ENCODE assay signal across 8 mouse cellular contexts in genomic region chr7:65861591-65862472, GRCm38 (mm10). TPM values are rescaled to one million over a fixed set of nuclear protein-coding genes. Genes with fewer than 3 reads are reported as not detected.
DNase-seq lines count a peak whose midpoint lies in the region; ATAC-seq and TF ChIP-seq lines count a peak whose summit lies in the region.

Gene Pcsk6 (plus strand): TSS chr7:65861734.

- H3K9ac ChIP-seq in hindbrain, embryonic 14.5 days, result peak within 1 kb of the TSS; percentile 60

- H3K4me3 ChIP-seq in cerebellum, adult 2 months (replicated peaks; ENCODE audit: insufficient read depth, low read depth, low read length), result peak within 1 kb of the TSS; percentile 37
- H3K4me3 ChIP-seq in brown adipose tissue, adult 24 weeks (ENCODE audit: insufficient read depth, low read depth, low read length), result peak within 1 kb of the TSS; percentile 84
- H3K4me3 ChIP-seq in hindbrain, embryonic 14.5 days (replicated peaks; ENCODE audit: low read length), result peak within 1 kb of the TSS; percentile 60
- H3K4me3 ChIP-seq in midbrain, embryonic 10.5 days, result peak within 1 kb of the TSS; percentile 71

- no peaks in the 10 kb centered on the region for H3K9me3 ChIP-seq in hindbrain, embryonic 14.5 days (ENCODE audit: control insufficient read depth, low read length)
- H3K9me3 ChIP-seq in midbrain, embryonic 10.5 days (replicated peaks), result no peaks in the 10 kb centered on the region

- 1% methylated on average over 91 of the region's 111 CpGs for WGBS in cerebellum, adult 2 months
- 0% methylated on average over 56 of the region's 111 CpGs for WGBS in hindbrain, embryonic 14.5 days
- 10% methylated on average over 108 of the region's 111 CpGs for WGBS in midbrain, embryonic 10.5 days

- ATAC-seq in hindbrain, embryonic 14.5 days (ENCODE audit: low FRiP score), result peak; percentile 69

- intact Hi-C loops in left cerebral cortex, postnatal 25 days (cut with DNase I), result no loop called here

- no peaks in the 10 kb centered on the region for H3K36me3 ChIP-seq in hindbrain, embryonic 14.5 days (replicated peaks; ENCODE audit: control insufficient read depth, insufficient read depth)
- no peaks in the 10 kb centered on the region for H3K36me3 ChIP-seq in midbrain, embryonic 10.5 days

- H3K4me2 ChIP-seq in hindbrain, embryonic 14.5 days (replicated peaks), result peak within 1 kb of the TSS; percentile 98

- TF ChIP-seq CTCF in cerebellum, adult 2 months (IDR thresholded peaks at IDR 0.05; ENCODE audit: borderline replicate concordance, insufficient read depth, low read depth, low read length), result no peak

- H3K27ac ChIP-seq in cerebellum, adult 2 months (ENCODE audit: insufficient read depth, low read length), result no peak within 1 kb of the TSS
- peak within 1 kb of the TSS; percentile 19 for H3K27ac ChIP-seq in brown adipose tissue, adult 24 weeks (replicated peaks; ENCODE audit: low read depth, low read length)
- H3K27ac ChIP-seq in hindbrain, embryonic 14.5 days, result no peak within 1 kb of the TSS
- H3K27ac ChIP-seq in midbrain, embryonic 10.5 days (replicated peaks), result peak within 1 kb of the TSS; percentile 83

- H3K4me1 ChIP-seq in cerebellum, adult 2 months (ENCODE audit: control insufficient read depth, insufficient read depth, low read length), result no peaks in the 10 kb centered on the region
- peaks cover 6% of the 10 kb centered on the region; the same call in 1 of the 2 replicates for H3K4me1 ChIP-seq in brown adipose tissue, adult 24 weeks (ENCODE audit: control insufficient read depth, insufficient read depth, insufficient read length, low read length)
- peaks cover 11% of the 10 kb centered on the region; the same call in 1 of the 2 replicates for H3K4me1 ChIP-seq in hindbrain, embryonic 14.5 days (replicated peaks; ENCODE audit: control insufficient read depth, insufficient read depth, low read length)
- H3K4me1 ChIP-seq in midbrain, embryonic 10.5 days, result peaks cover 29% of the 10 kb centered on the region

- peaks cover 4% of the 10 kb centered on the region; the same call in 1 of the 2 replicates for H3K27me3 ChIP-seq in cerebellum, adult 2 months (ENCODE audit: control insufficient read depth, insufficient read depth, low read length)
- peaks cover 48% of the 10 kb centered on the region for H3K27me3 ChIP-seq in hindbrain, embryonic 14.5 days (ENCODE audit: control insufficient read depth, insufficient read depth, low read length)
- peaks cover 66% of the 10 kb centered on the region for H3K27me3 ChIP-seq in midbrain, embryonic 10.5 days (ENCODE audit: low read depth, poor library complexity, severe bottlenecking)

- DNase-seq in cerebellum, adult 2 months, result peak; percentile 24 to 35
- no peak for DNase-seq in cerebellum, postnatal 36 days
- peak; percentile 58 for DNase-seq in gastrocnemius, postnatal 10 days
- DNase-seq in hindbrain, embryonic 14.5 days (ENCODE audit: low spot score), result peak; percentile 58
- peak; percentile 20 to 28 for DNase-seq in left cerebral cortex, postnatal 25 days (ENCODE audit: low spot score in 2 of 2)
- peak; percentile 59 for DNase-seq in midbrain, embryonic 10.5 days (ENCODE audit: low spot score)
- peak; percentile 63 for DNase-seq in testis, postnatal 10 days (ENCODE audit: low spot score)

- TF ChIP-seq POLR2A in cerebellum, adult 2 months (IDR thresholded peaks at IDR 0.05; ENCODE audit: borderline replicate concordance, insufficient read depth, low read length), result no peak

RNA-seq across cellular contexts. Expression of gene Pcsk6, which starts in this region (rescaled TPM):
- 52.0 and 58.5 TPM in 2 replicates for polyA plus RNA-seq in cerebellum, adult 2 months (2012; rRNA removed)
- 33.4 and 63.6 TPM in 2 replicates for polyA plus RNA-seq in brown adipose tissue, adult 24 weeks (2012; ENCODE audit: insufficient read depth, insufficient read length, missing spikeins)
- 10 to 100 TPM; 41.3 to 57.6 TPM for total RNA-seq in gastrocnemius, postnatal 10 days (2021)
- polyA plus RNA-seq in hindbrain, embryonic 14.5 days (2014; fragmentation: Nextera tagmentation; extraction: Ambion mirVana), result 1.2 and 1.9 TPM in 2 replicates
- total RNA-seq in left cerebral cortex, postnatal 25 days (2021), result 1 to 10 TPM; 8.5 to 8.7 TPM
- polyA plus RNA-seq in midbrain, embryonic 10.5 days (2016; fragmentation: Nextera tagmentation; extraction: Ambion mirVana), result 0.70 and 0.74 TPM in 2 replicates

Comparison
In these comparisons a context has a peak if more than half of its experiments do, and no peak if none do; other contexts are left out.
1. RNA of gene Pcsk6 (total RNA-seq): 41.3 to 57.6 TPM in gastrocnemius, postnatal 10 days; 8.5 to 8.7 TPM in left cerebral cortex, postnatal 25 days; every median in the first group is over 4 times any median in the second.
2. RNA of gene Pcsk6 (polyA plus RNA-seq): 33.4 to 63.6 TPM in brown adipose tissue, adult 24 weeks and 52.0 to 58.5 TPM in cerebellum, adult 2 months; 1.2 to 1.9 TPM in hindbrain, embryonic 14.5 days and 0.70 to 0.74 TPM in midbrain, embryonic 10.5 days; every median in the first group is over 10 times any median in the second.
3. DNase-seq: peak in cerebellum, adult 2 months (2 of 2), gastrocnemius, postnatal 10 days (single experiment), hindbrain, embryonic 14.5 days (single experiment), left cerebral cortex, postnatal 25 days (2 of 2) and testis, postnatal 10 days (single experiment); none in cerebellum, postnatal 36 days (0 of 2).
4. Peak in DNase-seq, H3K4me3 ChIP-seq and H3K27ac ChIP-seq in midbrain, embryonic 10.5 days; RNA of the gene not detected or under 1 TPM.
5. Peak in every context shown above with its lines, with median percentiles within 50 percentile points of each other: H3K4me3 ChIP-seq.